Mouse (Mus musculus) cortical plate, adult 2 months (tissue): Measurements from ENCODE around the gene M1ap. TPM values are rescaled to one million over a fixed set of nuclear protein-coding genes. Genes with fewer than 3 reads are reported as not detected.
A peak's percentile ranks its signal among the peaks of the same experiment; 100 is the strongest.

ENCODE experiments used
- H3K27ac ChIP-seq: fragments of 200-500 bp; 2 replicates; pipeline ENCODE4 v1.5.1; 2012; ENCODE audit warnings: low read length, control low read depth, inconsistent platforms; ENCODE audit not compliant: insufficient read depth
- H3K4me1 ChIP-seq: fragments of 200-500 bp; 2 replicates; pipeline ENCODE4 v1.6.1; 2011; ENCODE audit warnings: low read length; ENCODE audit not compliant: control insufficient read depth, insufficient read depth
- H3K4me3 ChIP-seq: fragments of 200-500 bp; 2 replicates; pipeline ENCODE4 v1.5.1; 2011; ENCODE audit warnings: mild to moderate bottlenecking, low read length, control low read depth; ENCODE audit not compliant: insufficient read depth
- CTCF ChIP-seq: fragments of 200-500 bp; IDR thresholded peaks from 2 replicates; pipeline ENCODE4 v1.5.1; 2011; ENCODE audit warnings: mild to moderate bottlenecking, control low read depth, low read length; ENCODE audit not compliant: insufficient read depth; ENCODE audit errors: extremely low read depth
- POLR2A ChIP-seq: fragments of 200-500 bp; IDR thresholded peaks from 2 replicates; pipeline ENCODE4 v1.6.1; 2011; ENCODE audit warnings: mild to moderate bottlenecking, low read length, control low read depth; ENCODE audit not compliant: insufficient read depth; ENCODE audit errors: extremely low read depth
- polyA plus RNA-seq: library from polyadenylated mRNA; depleted of rRNA; stranded (reverse); fragments of >200 nt; gene quantifications from 2 replicates; pipeline ENCODE4 v1.2.3, GENCODE M21; 2012

The M1ap gene
- polyA plus RNA-seq, 1 experiment, result 0.17 TPM

DNA sequence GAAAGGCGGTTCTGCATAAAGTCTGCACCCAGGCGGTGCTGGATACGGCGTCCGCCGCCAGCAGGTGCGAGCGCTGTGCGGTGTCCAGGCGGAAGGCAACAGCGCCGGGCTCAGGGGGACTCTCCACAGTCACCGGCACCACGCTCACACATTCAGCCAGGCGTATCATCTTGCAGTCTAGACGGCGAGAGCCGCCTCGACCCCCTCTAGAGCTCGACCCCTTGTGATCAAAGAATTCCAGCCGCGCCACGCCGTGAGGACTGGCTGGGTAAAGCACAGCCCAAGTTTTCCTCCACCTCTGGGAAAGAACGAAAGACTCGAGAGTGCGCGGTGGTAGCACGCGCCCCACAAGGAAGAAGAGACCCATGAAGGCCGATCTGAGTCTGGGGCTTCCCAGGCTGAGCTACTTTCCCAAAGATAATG, 86.1 kb downstream of the M1ap start:
- peak overlapping the region; percentile 43 for H3K4me3 ChIP-seq
- H3K27ac ChIP-seq, result no peak overlapping the region; the same call in 1 of the 2 replicates
- TF ChIP-seq POLR2A (no peak), CTCF (no peak)
- H3K4me1 ChIP-seq, result no peaks in the 10 kb centered on the region

GRCm38 (mm10) chr6:83033249-83034185, 86.8 kb downstream of the M1ap start, which contains the start of the genes Dok1 and Loxl3:
Gene Dok1, minus strand, starts transcription at chr6:83033471.
Gene Loxl3, plus strand, starts transcription at chr6:83034173.
- H3K4me3 ChIP-seq, result peak within 1 kb of the TSS; percentile 43
- H3K27ac ChIP-seq, result peak within 1 kb of the TSS; percentile 19
- H3K4me1 ChIP-seq, result no peaks in the 10 kb centered on the region
- TF ChIP-seq POLR2A (no peak), CTCF (no peak)

DNA sequence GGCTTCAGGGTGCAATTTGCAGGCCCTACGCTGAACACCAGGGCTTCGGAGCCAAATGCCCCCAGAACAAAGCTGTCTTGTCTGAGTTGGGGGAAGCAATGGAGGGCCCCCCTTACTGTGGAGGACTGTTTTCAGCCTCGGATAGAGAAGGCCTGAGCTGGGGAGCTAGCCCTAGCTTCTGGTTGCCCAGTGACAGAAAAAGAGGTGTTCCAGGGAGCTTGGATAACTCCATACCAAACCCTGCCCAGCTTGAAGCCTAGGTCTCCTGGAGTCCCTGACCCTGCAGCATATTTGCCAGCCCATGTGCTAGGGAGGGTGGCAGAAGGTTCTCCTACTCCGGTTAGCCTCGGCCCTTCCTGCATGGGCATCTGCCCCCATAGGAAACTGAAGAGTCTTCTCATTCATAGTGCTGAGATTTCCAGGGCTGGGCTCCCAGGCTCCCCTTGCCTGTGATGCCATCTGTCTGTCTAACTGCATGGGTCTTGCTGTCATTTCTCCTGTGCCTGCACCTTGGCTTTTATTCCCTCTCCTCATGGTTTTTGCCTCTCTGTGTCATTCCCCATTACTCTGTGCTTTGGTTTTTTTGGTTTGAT, 87.9 kb downstream of the M1ap start:
- H3K4me3 ChIP-seq, result peak overlapping the region; percentile 43
- no peak overlapping the region for H3K27ac ChIP-seq
- H3K4me1 ChIP-seq, result no peaks in the 10 kb centered on the region
- no peak for TF ChIP-seq POLR2A
- TF ChIP-seq CTCF, result no peak

DNA sequence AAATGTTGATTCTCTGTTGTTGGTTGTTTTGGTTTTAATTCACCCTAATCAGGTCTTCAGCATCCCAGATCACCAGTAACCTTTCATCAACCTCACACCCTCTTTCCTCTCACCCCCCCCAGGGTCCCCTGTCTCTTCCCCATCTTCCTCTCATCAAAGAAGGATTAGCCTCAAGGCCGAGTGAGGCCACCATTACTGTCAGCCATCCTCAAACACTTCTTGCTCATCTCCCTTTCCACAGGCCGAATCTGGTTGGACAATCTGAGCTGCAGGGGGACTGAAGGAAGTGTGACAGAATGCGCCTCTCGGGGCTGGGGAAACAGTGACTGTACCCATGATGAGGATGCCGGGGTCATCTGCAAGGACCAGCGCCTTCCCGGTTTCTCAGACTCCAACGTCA, 90.5 kb downstream of the M1ap start:
- TF ChIP-seq POLR2A, result no peak
- no peak for TF ChIP-seq CTCF
- no peak overlapping the region for H3K27ac ChIP-seq
- H3K4me1 ChIP-seq, result no peaks in the 10 kb centered on the region
- no peak overlapping the region for H3K4me3 ChIP-seq

GRCm38 (mm10) chr6:83038496-83039012, 91.9 kb downstream of the M1ap start:
- Histone ChIP-seq H3K4me1 (no peaks in the 10 kb centered on the region), H3K27ac (no peak overlapping the region), H3K4me3 (peak overlapping the region; percentile 3; the same call in 1 of the 2 replicates)
- TF ChIP-seq CTCF (no peak), POLR2A (no peak)

- Histone ChIP-seq H3K4me1 (no peaks in the 10 kb centered on the region), H3K4me3 (no peak overlapping the region)
- TF ChIP-seq POLR2A, result no peak
- no peak for TF ChIP-seq CTCF
These were observed 93.9 kb downstream of the M1ap start for GRCm38 (mm10) chr6:83040601-83041000.

DNA sequence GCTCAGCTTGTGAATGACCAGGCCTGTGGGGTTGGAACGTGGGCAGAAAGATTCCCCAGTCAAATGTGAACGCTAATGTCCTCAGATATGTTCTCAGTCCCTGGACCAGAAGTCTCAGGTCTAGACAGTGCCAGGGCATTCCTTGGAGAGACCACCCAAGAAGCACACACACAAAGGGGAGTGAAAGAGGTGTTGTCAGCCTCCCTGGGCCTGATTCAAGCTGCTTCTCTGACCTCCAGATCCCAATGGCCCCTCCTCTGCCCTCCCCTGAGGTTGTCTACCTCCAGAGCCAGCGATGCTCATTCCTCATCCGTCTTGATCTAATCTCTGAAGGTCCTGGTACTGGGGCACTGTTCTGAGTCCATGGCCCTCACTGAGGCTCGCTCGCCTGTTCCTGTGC, 96.9 kb downstream of the M1ap start:
- no peak overlapping the region for H3K4me3 ChIP-seq
- no peak for TF ChIP-seq CTCF
- no peak for TF ChIP-seq POLR2A
- H3K27ac ChIP-seq, result no peak overlapping the region
- no peaks in the 10 kb centered on the region for H3K4me1 ChIP-seq

More at GRCm38 (mm10) chr6:83040601-83041000, 93.9 kb downstream of the M1ap start:
- no peak overlapping the region for H3K27ac ChIP-seq

DNA sequence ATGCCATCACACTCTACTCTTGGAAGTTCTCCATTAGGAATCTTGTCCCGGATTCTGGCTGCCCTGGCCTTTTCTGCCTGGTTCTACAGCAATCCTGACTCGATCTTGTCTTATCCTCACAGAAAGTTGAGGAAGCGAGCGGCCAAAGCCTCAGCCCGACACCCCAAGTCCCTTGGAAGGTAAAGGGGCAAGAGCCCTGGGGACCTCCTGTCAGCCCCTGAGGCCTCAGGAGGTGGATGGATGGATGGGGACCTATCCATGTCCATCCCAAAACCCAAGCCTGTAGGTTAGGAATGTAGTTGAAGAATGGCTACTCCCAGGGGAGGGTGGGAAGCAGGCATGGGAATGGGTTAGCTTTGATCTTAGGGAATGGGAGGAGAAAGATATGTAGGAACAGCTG, 97.3 kb downstream of the M1ap start:
- TF ChIP-seq CTCF, result no peak
- no peak for TF ChIP-seq POLR2A
- Histone ChIP-seq H3K27ac (no peak overlapping the region), H3K4me1 (no peaks in the 10 kb centered on the region), H3K4me3 (no peak overlapping the region)

- no peak overlapping the region for H3K27ac ChIP-seq
- H3K4me3 ChIP-seq, result no peak overlapping the region
- no peaks in the 10 kb centered on the region for H3K4me1 ChIP-seq
- no peak for TF ChIP-seq CTCF
- TF ChIP-seq POLR2A, result no peak
These were observed 98.0 kb downstream of the M1ap start for GRCm38 (mm10) chr6:83044742-83045141.
